Mouse (Mus musculus) cerebellum, postnatal 10 days (tissue): Measurements from ENCODE around the gene Med21.
A peak's percentile ranks its signal among the peaks of the same experiment; 100 is the strongest.

Experiments
- DNase-seq, 2 experiments: peaks; one replicate each; pipeline ENCODE4 v3.0.0; 2021; ENCODE audit warnings: mixed read lengths in 2 of 2

Gene Med21

GRCm38 (mm10) chr6:146640991-146641390 lies 1.4 kb upstream of the Med21 start:
- no peak for DNase-seq

DNA sequence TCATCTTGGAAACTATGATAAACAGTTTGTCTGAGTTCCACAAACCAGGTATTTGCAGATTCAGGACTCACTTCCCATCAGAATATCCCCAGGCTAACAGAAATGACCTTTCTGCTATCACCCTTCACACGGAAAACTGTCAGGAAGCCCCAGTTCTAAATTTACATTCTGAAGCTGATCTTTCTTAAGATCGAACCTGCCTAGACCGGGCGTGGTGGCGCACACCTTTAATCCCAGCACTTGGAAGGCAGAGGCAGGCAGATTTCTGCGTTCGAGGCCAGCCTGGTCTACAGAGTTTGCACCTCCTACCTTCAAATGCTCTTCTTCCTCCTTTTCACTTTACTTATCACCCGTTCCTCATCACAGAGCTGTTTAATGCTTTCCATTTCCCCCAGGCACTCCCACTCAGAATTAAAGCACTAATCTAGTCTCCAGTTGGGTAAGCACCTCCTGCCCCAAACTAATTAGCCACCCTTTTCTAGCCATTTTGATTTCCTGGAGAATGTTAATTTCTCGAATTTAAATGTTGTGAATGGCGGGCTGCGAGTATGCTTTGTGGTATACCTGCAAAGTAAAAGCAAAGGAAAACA lies 631 bp upstream of the Med21 start:
- no peak for DNase-seq

- DNase-seq, result peak in 1 of 2 experiments; percentile 17
These were observed 830 bp downstream of the Med21 start for GRCm38 (mm10) chr6:146643184-146643570.

DNA sequence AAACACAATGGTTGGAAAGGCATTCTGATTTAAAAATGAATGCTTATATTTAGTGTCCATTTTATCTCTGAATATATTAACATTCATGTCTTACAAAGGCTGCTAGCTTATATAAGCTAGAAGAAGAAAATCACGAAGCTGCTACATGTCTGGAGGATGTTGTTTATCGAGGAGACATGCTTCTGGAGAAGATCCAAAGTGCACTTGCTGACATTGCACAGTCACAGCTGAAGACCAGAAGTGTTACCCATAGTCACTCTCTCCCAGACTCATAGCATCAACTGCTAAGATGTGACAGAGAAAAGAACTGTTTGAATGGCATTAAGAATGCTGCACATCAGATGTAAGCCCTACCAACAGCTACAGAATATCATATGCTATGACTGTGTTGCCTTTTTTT lies 7.7 kb downstream of the Med21 start:
- no peak for DNase-seq

GRCm38 (mm10) chr6:146651431-146651830 lies 9.1 kb downstream of the Med21 start:
- no peak for DNase-seq

- DNase-seq, result peak in 1 of 2 experiments; percentile 16
These were observed 10.8 kb downstream of the Med21 start for GRCm38 (mm10) chr6:146653197-146653596.

GRCm38 (mm10) chr6:146660591-146660990 lies 18.2 kb downstream of the Med21 start:
- peak; percentile 34 to 36 for DNase-seq

DNA sequence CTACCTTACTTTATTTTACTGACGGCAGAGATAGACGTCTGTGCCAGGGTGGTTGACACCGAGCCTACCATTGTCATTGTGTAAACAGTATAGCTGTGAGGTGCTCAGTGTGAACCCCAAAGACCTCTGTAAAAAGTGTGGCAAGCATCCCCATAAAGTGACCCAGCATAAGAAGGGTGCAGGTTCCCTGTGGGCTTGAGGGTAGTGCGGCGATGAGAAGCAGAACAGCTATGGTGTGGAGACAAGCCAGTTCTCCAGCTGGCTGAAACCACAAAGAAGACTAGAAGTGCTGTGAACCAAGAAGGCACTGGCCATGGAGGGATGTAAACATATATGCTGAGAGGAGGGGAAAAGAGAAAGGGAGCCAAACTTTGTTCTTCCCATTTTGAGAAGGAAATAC lies 19.3 kb downstream of the Med21 start:
- DNase-seq, result no peak

DNA sequence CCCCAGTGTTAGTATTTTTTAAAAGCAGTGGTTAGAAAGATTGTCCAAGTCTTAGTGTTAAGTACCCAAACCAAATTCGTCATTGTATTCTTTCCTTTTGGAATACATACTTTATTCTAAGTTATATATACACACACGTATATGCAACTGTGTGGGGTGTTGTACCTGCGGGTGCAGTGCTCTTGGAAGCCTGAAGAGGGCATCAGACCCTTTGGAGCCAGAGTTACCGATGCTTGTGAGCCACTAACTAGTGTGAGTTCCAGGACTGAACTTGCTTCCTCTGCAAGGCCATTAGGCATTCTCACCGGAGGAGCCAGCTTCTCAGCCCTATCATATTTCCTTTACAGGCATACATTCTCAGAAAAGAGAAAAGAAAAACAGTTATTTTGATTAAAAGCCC lies 20.3 kb downstream of the Med21 start:
- peak; percentile 45 to 49 for DNase-seq

DNA sequence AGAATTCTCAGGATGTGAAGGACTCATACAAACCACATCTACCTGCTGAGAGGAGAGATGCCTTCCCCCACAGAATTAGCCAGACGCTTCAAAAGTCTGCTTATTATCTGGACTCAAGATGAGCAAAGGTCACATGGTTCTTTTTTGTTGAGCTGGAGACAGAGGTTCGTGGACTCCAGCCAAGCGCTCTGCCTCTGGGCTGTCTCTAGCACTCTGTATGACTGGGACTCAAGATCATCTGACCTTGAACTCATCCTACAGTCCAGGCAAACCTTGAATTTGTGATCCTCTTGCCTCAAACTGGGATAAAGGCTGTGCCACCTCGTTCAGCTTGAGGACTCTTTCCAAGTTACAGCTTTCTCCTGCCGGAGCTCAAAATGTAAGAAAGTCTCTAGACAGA lies 21.8 kb downstream of the Med21 start:
- DNase-seq, result no peak

DNA sequence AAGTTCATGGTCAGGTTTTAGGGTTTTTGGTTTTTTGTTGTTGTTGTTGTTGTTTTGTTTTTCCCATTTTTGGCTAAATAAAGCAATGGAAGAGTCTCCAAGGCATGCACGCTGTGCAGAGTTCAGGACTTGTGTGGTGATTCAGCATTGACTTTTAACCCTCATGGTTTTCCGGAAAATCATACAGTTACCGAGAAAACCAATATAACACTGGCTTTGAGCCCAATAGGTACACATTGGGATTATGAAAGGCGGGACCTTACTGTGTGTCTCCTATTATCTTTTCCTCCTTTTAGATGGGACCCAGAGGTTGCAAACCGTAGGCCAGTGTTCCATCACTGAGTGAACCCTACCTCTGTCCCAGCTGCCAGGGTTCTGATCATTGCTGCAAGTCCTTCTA lies 22.6 kb downstream of the Med21 start:
- DNase-seq, result no peak

- DNase-seq, result no peak
These were observed 23.1 kb downstream of the Med21 start for GRCm38 (mm10) chr6:146665408-146665807.

DNA sequence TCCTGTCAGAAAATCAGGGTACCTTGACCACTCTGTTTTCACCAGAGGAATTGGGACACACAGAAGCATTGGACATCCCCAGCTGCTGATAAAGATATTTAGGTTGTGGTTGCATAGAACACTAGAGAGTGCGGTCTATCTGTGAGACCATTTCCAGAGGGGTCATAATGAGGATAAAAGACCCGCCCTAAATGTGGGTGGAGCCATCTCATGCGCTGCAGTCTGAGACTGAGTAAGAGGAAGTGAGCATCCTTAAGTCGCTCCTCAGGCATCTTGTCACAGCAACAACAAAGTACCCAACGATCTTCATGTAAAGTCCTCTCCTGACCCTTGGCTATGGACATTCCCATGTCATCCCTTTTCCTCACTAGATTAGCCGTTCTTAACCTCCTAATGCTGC lies 24.5 kb downstream of the Med21 start:
- DNase-seq, result no peak

- DNase-seq, result no peak
These were observed 26.3 kb downstream of the Med21 start for GRCm38 (mm10) chr6:146668606-146669005.

DNA sequence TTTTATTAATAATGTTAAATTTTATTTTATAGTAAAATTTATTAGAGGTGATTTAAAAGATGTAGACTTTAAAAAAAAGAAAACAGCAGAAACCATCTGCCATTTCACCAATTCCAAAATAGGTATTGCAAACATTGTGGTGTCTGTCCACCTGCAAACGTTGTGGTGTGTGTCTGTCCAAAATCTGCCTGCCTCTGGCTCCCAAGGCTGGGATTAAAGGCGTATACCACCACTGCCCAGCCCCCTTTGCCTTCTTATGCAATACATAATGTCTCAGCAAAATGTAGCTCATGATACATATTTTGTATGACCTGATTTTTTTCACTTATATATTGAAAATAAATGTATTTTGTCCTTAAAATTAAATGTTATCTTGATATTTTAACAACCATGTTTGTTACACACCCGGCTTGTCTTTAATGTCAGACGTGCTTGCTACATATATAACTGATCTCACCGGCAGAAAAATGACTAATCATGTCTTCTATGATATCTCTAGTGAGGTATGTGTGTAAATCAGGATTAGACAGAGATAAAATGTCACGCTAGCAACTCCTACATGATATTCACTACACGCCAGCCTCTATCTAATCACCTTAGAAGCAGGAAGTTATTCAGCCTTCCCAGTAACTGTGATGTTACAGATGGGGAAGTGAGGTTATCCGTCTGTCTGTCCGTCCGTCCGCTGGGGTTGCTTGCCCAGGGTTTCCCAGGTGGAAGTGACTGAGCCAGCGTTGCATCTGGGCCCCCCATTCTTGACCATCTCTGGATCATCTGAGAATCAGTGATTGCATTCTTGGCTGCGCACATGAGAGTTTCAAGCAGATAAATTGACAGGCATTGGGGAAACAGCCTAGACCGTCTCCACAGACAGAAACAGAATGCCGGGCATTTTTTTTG lies 28.9 kb downstream of the Med21 start:
- no peak for DNase-seq

- no peak for DNase-seq
These were observed 29.8 kb downstream of the Med21 start for GRCm38 (mm10) chr6:146672106-146672505.

DNA sequence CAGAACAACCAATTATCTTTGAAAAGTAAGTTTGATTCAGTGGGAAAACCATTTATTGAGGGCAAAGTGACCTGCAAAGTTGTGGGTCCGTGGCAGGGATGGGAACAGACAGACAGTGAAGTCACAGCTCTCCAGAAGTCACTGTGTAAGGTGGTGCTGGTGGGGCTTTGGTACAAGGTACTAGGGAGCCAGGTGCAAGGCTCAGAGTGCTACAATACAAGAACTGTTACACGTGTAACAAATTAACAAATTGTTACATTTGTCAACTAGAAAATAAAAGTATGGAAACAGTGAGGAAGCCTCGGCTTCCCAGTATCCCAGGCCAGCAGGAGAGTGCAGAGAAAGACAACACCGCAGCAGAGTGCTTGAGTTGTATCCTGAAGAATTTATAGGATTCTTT lies 31.3 kb downstream of the Med21 start:
- DNase-seq, result no peak

DNA sequence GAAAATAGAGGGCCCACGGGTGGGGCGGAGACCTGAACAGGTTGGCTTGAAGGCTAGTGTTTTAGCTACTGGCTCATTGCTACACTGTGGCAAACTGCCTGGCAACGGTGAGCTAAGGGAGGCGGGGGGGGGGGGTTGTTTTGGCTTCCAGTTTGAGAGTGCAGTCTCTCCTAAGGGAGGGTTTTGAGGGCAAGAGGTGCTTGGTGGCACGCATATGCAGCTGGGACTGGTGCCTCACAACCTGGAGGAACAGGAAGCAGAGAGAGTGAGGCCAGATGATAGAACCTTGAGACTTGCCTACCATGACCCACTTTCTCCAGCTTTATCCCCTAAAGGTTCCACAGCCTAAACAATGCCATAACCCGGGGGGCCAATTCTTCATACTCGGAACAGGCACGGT lies 32.1 kb downstream of the Med21 start:
- DNase-seq, result no peak

DNA sequence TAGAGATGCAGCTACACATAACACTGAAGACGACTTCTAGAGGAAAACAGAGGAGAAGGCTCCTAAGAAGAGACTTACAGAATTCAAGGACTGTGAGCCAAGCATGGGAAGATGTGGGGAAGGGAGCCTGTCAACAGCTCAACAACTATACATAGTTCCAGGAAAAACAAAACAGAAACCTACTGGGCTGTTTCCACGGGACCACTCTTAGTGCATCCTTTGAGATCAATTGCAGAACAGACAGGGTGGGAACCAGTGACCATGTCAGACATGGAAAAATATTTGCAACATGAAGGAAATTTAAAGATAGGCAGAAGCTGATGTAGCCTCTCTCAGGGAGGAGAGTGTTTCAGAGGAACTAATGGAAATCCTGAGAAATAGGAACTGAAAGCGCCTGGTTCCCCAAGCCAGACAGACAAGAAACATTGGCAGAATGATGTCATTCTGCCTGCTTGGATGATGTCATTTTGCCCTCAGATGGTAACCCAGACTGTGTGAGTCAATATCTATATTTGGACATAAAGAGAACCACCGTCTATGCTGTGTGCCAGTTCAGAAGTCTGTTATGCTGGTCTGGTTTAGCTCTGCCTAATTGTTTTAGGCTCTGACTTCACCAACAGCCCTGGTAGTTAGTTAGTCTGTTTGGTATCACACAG lies 32.7 kb downstream of the Med21 start:
- DNase-seq, result no peak

DNA sequence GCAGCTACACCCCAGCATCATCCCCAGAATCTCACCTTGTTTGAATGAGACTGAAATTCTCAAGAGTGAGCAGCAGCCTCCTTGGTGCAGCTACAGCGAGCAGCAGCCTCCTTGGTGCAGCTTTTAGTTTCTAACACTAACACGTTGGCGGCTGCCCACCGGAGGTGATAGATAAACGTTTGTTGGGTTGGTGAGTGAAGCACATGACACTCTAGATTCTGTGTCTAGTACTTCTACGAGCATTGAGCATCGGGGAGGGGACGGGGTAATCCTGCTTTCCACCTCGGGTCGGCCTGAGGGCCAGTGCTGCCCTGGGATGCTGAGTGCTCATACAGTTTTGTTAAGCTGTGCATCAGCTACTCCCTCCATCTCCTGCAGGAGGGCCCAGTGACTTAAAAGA lies 34.6 kb downstream of the Med21 start:
- DNase-seq, result no peak

DNA sequence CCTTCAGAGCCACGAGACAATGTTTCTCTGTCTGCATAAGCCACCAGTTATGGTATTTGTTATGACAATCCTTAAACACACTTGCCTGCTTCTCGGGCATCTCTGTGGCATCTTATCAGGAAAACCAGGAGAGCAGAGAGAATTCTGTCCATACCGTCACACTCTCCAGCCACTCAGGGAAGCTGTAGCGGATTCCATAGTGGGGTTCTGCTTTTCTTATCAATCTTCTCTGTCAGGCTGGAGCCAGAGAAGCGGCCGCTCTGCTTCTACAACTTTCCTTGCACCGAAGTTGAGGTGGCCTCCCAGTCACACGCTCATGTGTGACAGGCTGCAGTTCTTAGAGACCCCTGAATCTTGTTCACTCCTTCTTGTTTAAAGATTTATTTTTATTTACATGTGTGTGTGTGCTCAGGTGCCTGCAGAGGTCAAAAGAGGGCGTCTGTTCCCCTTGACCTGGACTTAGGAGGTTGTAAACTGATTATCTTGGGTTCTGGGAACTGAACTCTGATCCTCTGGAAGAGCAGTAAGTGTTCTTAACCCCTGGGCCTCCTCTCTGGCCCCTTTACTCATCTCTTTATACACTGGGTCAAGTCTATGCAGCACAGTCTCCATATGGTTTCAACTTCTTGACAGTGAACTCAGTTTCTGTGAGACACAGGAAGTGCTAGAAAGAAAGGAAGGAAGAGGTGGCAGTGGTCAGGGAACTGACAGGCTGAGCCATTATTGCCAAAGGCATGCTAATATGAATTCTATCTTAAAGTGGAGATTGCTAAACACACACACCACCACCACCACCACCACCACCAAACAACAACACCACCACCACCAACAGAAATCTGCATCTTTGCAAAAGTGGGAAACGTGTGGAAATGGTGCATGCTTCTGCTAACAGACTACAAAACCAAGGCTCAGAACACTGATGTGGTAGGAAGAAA lies 36.1 kb downstream of the Med21 start:
- DNase-seq, result no peak

GRCm38 (mm10) chr6:146683881-146684280 lies 41.5 kb downstream of the Med21 start:
- DNase-seq, result no peak
